Mouse (Mus musculus) megakaryocyte progenitor cell, adult 5-6 weeks (primary cell): ENCODE data around the gene Gipr. TPM values are rescaled to one million over a fixed set of nuclear protein-coding genes. Genes with fewer than 3 reads are reported as not detected.

Experiments used
- ATAC-seq: replicated peaks from 2 replicates; pipeline ENCODE4 v1.8.0; 2016; ENCODE audit warnings: mild to moderate bottlenecking, moderate TSS enrichment, inconsistent platforms; ENCODE audit not compliant: poor library complexity
- total RNA-seq, 2 experiments: library from RNA; stranded (forward) in 1 of 2; stranded (reverse) in 1 of 2; fragments of 157-497, 149-512 nt in 1 of 2; fragments of 200-1000 nt in 1 of 2; gene quantifications; 2 replicates each; pipeline versions ENCODE4 v1.2.3 to v1.2.4; 2015 to 2017

Gipr gene
- total RNA-seq, 2 experiments from 2014 or later = not detected

DNA sequence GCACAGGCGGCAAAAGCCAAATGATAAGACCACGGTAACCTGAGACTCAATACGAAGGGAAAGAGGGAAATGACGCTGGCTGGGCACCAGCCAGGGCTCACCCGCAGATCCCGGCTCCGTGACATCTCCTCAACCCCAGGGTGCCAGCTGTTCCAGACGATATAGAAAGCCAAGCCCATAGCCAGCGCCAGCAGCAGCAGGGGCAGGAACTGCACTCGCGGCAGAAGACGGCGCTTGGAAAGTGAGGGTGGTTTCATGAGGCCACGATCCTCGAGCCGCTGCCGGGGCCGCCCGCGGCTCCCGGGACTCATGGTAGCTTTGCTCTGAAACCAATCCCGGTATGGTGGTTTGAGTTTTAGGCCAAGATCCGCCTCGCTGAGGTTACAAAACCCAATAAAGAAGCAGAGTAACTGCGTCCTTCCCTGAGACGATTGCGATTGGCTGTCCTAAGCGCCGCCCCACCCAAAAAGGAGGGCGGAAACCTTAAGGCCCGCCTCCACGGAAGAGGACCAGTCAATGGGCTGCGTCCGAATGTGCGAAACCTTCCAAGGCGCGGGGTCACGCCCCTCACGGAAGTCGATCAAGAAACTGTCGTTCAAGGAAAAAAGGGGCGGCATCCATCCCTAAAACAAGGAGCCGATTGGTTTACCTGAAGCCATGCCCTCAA, 16.9 kb downstream of the Gipr start, which contains the start of gene Qpctl:
TSS of gene Qpctl (minus strand) at position 417 of the 667 bp plus-strand sequence.
- ATAC-seq = peak; percentile 85

DNA sequence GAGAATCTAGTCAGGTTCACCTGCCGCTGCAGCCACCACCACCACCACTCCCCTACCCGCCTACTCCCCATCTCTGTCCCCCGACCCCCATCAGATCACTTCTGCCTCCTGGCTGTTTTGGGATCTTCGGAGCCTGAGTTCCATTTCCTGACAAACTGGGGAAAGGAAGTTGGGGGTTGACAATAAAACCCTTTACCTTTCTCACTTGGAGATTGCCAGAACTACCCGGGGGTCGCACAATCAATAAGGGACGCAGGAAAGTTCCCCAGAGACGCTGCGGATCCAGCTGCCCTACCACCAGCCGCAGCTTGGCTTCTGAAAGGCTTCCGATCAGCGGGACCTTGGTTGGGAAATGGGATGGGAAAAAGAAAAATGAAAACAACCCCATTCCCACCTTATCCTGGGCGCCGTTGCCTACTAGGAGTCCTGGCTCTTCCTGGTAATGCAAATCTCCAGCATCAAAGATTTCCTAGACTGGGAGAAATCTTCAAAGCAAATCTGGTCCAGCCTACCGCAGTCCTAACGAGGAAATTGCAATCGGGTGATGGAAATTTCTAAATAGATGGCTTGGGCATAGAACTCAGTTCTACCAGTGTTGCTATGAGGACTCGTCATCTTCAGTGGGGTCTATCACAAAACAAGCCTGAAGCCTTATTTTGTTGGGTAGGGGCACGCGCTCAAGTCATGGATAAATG, 17.6 kb downstream of the Gipr start:
- ATAC-seq = no peak

DNA sequence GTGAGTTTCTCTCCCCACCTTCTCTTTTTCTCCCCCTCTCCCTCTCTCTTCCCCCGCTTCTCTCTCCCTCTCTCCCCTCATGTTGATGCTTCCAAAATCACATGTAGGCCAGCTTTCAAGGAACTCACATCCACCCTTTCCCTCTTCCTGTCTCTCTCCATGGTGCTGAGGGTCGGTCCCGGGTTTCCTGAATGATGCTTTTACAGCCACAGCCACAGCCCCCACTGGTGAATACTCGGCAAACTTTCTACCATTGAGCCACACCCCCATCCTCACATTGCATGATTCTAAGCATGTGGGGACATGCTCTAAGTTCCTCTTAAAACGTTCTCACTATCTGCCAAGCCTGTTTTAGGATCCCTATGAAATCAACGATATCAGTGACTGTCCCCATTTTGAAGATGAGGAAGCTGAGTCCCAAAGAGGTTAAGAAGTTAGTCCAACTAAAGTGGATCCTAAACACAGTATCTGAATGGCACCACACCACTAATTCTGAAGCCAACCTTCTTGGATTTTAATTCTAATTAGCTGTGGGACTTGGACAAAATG, 18.4 kb downstream of the Gipr start:
- ATAC-seq = no peak

DNA sequence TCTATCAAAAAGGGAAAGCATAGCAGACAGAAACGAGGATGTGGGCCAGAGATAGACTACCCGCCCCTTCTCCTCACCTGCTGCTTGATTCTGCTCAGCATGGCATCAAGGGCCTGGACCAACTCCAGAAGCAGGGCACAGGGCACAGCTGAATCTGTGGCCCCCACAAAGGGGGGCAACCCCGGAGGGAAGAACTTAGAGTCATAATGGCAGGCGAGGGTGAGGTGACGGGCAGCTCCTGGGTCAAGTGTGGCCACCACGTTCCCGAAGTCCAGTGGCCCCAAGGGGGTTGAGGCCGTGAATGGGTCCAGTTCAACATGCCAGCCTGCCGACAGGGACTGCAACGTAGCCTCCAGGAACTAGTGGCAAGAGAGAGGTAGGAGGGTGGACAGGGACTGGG, 19.1 kb downstream of the Gipr start:
- no peak for ATAC-seq

DNA sequence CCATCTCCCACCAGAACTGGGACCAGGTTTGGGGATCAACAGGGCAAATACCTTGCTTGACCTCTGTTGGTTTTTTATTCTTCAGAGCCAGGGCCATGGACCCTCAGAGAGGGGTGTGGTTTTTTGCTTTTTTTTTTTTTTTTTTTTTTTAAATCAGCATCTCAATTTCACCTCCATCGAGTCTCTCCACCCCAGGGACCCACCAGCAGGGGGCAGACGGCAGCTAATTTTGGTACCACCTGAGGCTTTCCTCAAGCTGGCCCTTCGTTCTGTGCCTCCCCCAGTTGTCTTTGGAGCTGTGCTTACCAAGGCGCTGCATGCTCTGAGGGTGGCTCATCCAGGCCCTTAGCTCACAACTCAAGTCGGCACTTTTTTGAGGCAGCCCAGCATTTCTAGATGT, 28.5 kb downstream of the Gipr start:
- ATAC-seq = peak; percentile 78

DNA sequence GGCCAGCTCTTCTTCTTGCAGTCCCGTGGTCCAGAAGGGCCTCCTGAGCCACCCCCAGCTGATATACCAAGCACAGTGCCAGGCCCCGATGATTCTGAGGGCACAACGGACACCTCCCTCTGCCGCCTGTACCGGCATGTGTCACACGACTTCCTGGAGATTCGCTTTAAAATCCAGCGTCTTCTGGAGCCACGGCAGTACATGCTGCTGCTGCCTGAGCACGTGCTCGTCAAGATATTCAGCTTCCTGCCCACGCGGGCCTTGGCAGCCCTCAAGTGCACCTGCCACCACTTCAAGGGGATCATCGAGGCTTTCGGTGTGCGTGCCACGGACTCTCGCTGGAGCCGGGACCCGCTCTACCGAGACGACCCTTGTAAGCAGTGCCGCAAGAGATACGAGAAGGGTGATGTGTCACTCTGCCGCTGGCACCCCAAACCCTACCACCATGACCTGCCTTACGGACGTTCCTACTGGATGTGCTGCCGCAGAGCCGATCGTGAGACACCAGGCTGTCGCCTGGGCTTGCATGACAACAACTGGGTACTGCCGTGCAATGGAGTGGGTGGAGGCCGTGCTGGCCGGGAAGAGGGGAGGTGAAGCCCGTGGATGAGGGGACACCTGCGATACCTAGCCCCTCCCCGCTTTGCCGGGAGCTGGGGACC, 29.1 kb downstream of the Gipr start:
- ATAC-seq = no peak

DNA sequence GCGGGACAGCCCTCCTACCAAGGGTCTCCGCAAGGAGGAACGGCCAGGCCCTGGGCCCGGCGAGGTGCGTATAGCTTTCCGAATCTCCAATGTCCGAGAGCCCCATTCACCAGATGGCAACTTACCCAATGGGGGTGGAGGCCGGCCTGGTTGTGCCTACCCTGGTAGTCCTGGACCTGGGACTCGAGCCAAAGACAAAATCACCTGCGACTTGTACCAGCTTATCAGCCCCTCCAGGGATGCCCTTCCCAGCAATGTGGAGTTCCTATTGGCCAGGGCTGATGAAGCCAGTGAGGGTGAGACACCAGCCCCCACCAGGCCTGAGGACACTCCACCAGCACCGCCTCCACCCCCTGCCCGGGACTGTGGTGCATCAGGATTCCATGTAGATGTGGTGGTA, 29.8 kb downstream of the Gipr start:
- no peak for ATAC-seq

DNA sequence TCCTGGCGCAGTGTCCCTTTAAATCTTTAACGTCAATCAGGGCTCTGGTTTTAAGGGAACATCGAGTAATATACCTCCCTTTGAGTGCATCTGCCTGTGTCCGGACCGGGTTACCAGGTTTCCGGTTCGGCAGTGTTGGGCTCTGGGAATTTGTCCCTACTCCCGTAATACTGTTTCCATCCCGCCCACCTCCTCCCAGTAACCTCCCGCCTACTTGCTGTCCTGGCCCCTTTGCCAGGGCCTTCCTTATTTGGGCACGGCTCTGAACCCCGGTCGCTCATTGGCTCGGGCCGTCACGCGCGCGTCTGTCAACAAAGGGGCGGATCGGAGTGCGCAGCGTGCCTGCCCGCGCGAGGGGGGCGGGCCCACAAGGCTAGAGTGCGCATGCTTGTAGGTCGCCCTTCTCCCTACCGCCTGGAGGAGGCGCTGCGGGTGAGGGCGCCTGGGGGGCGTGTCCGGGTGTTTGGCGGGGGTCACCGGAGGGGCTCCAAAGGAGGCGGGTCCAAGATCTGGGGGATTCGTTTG, 34.5 kb downstream of the Gipr start:
- peak; percentile 99 for ATAC-seq

DNA sequence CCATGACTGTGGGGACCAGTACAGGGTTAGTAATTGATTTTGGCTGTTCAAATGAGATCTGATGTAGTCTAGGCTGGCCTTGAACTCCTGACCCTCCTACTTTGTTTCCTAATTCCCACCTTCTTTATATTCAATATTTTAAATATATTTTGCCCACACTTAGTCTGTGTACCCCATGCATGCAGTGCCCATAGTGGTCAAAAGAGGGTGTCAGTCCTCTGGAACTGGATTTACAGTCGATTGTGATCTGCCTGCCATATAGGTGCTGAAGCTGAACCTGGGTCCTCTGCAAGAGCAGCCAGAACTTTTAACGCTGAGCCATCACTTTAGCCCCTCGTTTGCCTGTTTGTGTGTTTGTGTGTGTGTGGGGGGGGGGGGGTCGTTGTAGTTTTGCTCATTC, 35.3 kb downstream of the Gipr start:
- 0 out of 2 replicates have a peak, but pooled peaks have one; percentile 32 for ATAC-seq

DNA sequence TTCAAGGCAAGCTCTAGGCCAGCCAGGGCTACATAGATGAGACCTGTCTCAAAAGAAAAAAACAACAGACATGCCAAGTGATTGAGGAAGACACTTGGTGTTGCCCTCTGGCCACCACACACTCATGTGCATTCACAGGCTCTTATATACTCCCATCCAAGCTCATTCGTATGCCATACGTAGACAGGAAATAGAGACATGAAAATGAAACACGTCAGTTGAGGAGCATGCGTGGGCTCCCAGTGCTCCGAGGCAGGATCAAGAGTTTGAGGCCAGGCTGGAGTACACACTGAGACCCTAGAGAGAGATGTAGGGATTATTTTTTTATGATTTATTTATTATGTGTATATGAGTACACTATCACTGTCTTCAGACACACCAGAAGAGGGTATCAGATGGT, 36.5 kb downstream of the Gipr start:
- no peak for ATAC-seq

DNA sequence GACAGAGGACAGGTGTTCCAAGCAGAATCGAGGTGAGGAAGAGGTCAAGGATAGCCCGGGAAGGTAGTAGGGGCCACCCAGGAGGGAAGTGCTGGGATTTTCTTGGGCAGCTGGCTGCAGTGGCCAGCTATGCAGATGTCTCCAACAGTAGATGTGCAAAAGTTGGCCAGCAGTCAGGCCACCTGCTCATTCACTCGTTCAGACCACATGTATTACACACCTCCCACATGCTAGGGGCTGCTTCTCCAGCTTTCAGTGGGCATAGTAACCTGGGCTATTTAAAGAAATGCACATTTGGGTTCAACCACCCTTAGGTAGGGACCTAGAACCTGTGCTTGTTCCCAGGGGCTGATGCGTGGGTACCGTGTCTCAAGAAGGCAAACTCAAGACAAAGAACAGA, 38.2 kb downstream of the Gipr start:
- ATAC-seq = no peak

DNA sequence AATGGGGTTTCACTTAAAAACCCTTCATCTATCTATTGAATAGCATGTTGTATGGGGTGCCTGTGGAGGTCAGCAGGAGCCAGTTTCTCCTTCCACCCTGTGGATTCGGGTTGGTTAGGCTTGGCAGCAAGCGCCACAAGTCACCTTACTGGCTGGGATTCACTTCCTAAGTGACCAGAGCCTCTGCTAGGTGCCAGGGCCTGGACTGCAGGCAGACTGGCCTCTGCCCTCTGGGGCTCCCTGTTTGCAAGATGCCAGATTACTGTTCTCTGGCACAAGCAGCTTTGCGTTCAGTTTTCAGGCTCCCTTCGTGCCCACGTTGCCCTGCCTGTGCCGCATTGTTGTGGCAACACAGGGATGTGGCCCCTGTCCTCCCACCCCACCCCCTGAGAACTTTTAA, 41.2 kb downstream of the Gipr start:
- no peak for ATAC-seq

DNA sequence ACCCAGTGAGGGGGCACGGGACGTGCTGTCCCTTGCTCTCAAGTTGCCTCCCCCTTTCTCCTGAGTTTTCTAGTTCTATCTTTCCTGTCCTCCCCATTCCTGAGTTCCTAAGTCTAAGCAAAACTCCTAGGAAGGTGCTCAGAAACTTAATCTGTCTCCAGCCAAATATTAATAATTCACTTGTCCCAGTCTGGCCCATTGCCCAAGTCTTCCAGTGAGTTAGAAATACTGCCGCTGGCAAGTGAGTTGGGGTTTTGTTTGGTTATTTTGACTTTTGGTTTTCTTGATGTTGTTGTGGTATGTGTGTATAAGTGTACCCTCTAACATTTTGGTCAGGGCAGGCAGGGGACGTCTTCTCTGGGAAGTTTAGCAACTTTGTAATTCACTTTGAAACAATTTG, 44.2 kb downstream of the Gipr start:
- no peak for ATAC-seq

DNA sequence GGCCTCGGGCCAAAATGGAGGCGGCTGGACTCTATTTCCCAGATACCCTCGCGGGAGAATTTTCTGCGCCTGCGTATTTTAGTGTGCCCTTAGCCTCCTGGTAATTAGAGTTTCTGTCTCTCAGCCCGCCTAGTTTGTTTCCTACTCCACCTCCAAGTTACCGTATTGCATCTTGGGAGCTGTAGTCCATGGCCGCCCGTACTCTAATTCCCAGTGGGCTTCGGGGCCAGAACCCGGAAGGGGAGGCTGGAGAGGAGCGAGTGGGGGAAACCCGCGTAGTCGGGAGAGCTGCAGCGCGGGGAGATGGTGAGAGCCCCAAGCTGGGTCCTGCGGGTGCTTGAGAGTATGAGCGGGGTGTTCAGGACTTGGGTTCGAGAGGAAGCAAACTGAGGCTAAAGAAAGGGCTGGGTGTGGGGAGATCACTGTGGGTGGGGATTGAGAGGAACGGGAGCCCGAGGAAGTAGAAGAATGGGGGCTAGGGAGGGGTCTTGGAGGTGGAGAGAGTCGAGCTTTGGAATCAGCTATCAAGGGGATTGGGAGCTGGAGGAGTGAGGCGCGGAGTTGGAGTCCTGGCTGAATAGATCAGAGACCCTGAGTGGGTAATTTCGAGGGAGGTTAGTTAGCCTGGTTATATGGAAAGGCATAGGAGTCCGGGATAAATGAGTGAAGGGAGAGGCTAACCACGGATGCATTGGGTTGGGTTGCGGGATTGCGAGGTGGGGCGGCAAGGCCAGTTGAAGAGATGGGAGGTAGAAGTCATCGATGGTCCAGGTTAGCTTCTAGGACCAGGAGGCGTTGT, 46.1 kb downstream of the Gipr start, which contains the start of gene Fbxo46:
TSS of gene Fbxo46 (plus strand) at position 229 of the 799 bp plus-strand sequence.
- ATAC-seq = peak; percentile 99

DNA sequence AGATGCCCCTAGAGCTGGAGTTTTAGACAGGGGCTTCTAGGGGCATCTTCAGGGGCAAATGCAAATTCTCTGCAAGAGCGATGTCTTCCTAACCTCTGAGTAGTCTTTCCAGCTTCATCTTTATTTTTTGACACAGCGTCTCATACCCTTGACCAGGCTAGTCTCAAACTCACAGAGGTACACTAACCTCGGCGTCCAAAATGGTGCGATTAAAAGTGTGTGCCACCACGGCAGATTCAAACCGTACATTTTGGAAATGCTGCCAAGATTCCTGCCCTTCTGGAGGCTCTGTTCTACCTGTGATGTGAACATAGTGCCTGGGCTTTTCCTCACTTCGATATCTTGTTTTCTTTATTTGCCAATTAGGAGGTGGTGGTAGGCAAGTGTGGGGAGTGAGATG, 46.8 kb downstream of the Gipr start:
- no peak for ATAC-seq

DNA sequence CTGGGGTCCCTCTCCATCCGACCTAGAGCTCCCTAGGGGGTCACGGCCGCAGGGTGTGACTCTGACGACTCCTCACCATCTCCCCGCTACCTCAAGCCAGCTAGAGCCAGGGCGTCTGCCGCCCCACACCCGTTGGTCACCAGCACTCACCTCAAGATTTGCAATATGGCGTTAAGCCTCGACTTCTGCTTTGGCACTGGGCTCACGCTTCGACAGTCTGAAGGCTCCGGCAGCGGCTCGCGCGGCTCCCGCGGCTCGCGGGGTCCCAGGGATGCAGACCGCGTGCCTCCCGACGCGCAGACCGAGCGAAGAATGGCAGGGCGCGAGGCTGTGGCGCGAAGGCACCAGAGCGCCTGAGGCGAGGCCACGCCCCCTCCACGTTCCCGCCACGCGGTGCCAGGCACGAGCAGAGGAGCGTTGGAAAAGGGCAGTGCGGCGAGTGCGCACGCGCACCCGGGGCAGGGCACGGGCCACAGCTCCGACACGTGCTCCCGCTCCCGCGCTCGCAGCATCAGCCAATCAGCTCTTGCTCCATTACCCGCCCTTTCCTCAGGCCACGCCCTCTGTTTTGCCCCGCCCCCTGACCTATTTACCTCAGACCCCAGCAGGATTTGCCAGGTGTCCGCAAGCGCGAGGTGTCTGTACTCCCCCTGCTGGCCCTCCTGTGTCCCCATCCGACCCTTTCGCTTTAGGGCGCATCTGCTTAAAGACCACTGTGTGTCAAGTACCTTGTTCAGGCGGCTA, 47.7 kb downstream of the Gipr start, which contains the start of gene Gm4969:
TSS of gene Gm4969 (minus strand) at position 341 of the 744 bp plus-strand sequence.
- ATAC-seq = peak; percentile 23

DNA sequence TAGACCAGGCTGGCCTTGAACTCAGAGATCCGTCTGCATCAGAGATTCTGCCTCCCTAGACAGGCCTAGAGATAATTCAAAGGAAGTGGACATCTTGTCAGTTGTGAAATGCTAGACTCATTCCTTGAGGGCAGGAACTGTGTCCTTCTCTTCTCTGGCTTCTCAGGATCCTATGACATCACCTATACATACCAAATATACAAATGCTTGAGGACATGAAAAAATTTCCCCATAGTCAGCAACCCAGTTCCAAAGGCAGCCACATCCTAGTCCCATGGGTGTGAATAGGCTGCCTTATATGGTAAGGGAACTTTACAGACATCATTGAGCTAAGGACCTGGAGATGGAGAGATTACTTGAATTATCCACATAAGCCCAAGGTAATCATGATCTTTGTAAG, 56.4 kb downstream of the Gipr start:
- no peak for ATAC-seq

DNA sequence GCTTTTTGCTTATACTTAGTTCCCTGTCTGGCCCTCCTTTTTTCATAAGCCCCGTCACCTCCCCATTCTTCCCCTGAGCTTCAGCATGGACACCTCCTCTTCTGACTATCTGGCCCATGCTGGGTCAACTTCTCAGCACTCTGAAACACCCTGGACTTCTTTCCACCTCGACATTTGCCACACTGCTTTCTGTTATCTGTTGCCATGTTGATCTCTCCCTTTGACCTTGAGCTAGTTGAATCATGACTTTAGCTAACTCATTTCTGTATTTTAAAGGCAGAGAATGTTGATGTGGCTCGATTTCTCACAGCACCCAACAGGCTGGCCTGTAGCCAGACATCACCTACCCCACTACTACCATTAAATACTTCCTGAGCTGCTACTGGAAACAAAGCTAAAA, 58.5 kb downstream of the Gipr start:
- no peak for ATAC-seq
